Mouse (Mus musculus) liver, adult 2 months (tissue): ENCODE data around the gene Gm11077.

ENCODE experiments used
- CTCF ChIP-seq: fragments of 200-500 bp; IDR thresholded peaks from 2 replicates; pipeline ENCODE4 v1.5.1; 2011; ENCODE audit warnings: low read depth, low read length, control low read depth
- POLR2A ChIP-seq: fragments of 200-500 bp; IDR thresholded peaks from 2 replicates; pipeline ENCODE4 v1.6.1; 2011; ENCODE audit warnings: low read length, control low read depth; ENCODE audit not compliant: insufficient read depth; ENCODE audit errors: extremely low read depth

DNA sequence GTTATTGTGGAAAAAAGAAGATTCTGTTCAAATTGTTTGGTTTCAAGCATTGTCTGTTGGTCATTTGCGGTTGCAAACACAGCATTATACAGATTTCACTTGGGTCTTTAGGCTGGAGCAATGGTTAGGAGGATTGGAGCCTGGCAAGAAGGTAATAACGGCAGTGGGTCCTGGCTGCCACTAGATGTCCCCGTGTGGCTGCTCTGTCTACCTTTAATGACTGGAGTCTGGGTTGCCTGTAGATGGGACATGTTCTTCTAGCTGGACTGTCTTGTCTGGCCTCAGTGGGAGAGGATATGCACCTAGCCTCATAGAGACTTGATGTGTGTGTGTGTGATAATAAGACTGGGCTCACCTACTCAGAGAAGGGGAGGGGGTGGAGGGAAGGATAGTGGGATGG, 60.8 kb downstream of the Gm11077 start:
- no peak for TF ChIP-seq POLR2A
- peak; percentile 54 for TF ChIP-seq CTCF
